Mouse (Mus musculus): ENCODE results near the gene Stpg2. TPM values are rescaled to one million over a fixed set of nuclear protein-coding genes. Genes with fewer than 3 reads are reported as not detected.

Gene Stpg2
- polyA plus RNA-seq, 1 experiment from 2014 or later: not detected

DNA sequence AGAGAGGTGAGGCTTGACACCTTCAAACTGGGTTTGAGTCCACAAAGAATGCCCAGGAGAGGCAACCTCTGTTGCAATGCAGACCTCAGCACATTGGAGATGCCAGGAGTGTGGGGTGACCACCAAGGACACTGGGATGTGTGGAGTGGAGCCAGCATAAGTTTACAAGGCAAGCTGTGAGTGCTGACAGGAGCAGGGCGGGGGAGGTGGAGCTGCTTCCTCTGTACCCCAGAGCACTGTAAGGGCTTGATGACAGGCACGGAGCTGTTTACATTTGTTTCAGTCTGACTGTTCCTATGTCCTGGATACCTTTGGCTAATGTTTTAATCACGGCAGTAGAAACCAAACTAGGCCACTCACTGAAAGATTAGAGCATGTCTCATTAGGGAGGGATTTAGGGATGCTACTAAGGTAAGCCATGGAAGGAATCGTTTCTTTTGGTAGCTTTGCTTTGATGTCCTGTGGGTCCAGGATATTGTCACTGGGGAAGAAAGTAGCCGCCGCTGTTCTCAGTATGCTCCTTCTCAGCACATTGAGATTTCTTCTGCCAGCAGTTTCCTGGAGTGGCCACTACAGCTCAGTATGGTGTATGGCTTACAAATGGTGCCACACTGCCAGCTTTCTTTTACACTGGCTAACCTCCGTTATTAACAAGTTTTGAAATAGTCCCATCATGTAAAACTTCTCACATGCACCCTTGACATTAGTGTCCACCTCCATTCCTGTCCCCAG is 102.8 kb downstream of the Stpg2 start:
- H3K27me3 ChIP-seq (ENCODE audit: control insufficient read depth, insufficient read depth, low read length): no peaks in the 10 kb centered on the region
- no peak overlapping the region for H3K4me3 ChIP-seq (ENCODE audit: low read depth, low read length)
- no peaks in the 10 kb centered on the region for H3K9me3 ChIP-seq (ENCODE audit: control insufficient read depth, low read length)
- no peak overlapping the region for H3K9ac ChIP-seq (ENCODE audit: low read length)
- H3K4me1 ChIP-seq (ENCODE audit: control insufficient read depth, insufficient read depth, low read length): no peaks in the 10 kb centered on the region
- no peaks in the 10 kb centered on the region for H3K36me3 ChIP-seq (ENCODE audit: control insufficient read depth, insufficient read depth, low read length)
- 42% methylated on average over 7 of the region's 7 CpGs for WGBS
- H3K4me2 ChIP-seq (ENCODE audit: low read depth, severe bottlenecking): no peak overlapping the region
- no peak overlapping the region for H3K27ac ChIP-seq (replicated peaks; ENCODE audit: low read depth, low read length)
- DNase-seq (ENCODE audit: low spot score): no peak
- ATAC-seq (ENCODE audit: insufficient number of reproducible peaks, low FRiP score, low TSS enrichment, low read depth): no peak

DNA sequence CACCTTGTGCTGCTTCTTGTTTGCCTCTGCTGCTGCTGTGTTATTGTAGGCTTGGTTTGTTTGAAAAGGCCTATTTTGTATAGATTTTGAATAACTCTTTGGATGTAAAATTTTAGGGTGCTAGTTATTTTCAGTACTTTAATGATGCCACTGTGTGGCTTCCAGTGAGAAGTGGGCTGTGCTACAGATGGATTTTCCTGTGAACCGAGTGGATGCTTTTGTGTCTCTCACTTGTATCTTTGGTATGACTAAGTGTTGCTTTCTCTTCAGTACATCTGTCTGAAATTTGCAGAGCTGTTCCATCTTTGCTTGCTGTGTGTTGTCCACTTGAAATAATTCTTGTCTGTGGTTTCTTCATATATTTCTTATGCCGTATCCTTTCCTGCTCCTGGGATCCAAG is 106.2 kb downstream of the Stpg2 start:
- DNase-seq (ENCODE audit: low spot score): no peak
- no peaks in the 10 kb centered on the region for H3K9me3 ChIP-seq (ENCODE audit: control insufficient read depth, low read length)
- WGBS: 89% methylated on average over 2 of the region's 2 CpGs
- H3K4me1 ChIP-seq (ENCODE audit: control insufficient read depth, insufficient read depth, low read length): no peaks in the 10 kb centered on the region
- no peaks in the 10 kb centered on the region for H3K27me3 ChIP-seq (ENCODE audit: control insufficient read depth, insufficient read depth, low read length)
- no peak overlapping the region for H3K4me3 ChIP-seq (ENCODE audit: low read depth, low read length)
- H3K27ac ChIP-seq (replicated peaks; ENCODE audit: low read depth, low read length): no peak overlapping the region
- H3K36me3 ChIP-seq (ENCODE audit: control insufficient read depth, insufficient read depth, low read length): no peaks in the 10 kb centered on the region
- no peak for ATAC-seq (ENCODE audit: insufficient number of reproducible peaks, low FRiP score, low TSS enrichment, low read depth)
- H3K9ac ChIP-seq (ENCODE audit: low read length): no peak overlapping the region
- H3K4me2 ChIP-seq (ENCODE audit: low read depth, severe bottlenecking): no peak overlapping the region

DNA sequence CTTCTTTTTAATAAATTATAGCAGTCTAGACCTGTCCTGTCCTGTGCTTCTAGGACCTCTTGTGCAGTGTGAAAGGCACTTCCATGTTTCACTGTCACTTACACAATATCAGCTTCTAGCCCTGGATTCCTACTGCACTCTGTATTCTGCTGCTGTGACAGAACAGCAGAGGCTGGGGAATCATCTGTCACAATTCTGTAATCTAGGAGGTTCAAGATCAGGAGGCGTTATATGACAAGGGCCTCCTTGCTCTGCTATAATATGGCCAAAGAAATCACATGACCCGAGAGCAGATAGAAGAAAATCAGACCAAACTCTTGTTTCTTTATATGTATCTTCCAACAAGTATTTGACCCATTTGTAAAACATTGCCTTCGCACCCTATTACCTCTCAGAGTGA is 175.0 kb downstream of the Stpg2 start:
- no peak for ATAC-seq (ENCODE audit: insufficient number of reproducible peaks, low FRiP score, low TSS enrichment, low read depth)
- Histone ChIP-seq H3K4me2 (ENCODE audit: low read depth, severe bottlenecking) (no peak overlapping the region), H3K9ac (ENCODE audit: low read length) (no peak overlapping the region), H3K4me3 (ENCODE audit: low read depth, low read length) (no peak overlapping the region), H3K36me3 (ENCODE audit: control insufficient read depth, insufficient read depth, low read length) (no peaks in the 10 kb centered on the region), H3K9me3 (ENCODE audit: control insufficient read depth, low read length) (no peaks in the 10 kb centered on the region), H3K27ac (replicated peaks; ENCODE audit: low read depth, low read length) (no peak overlapping the region), H3K27me3 (ENCODE audit: control insufficient read depth, insufficient read depth, low read length) (no peaks in the 10 kb centered on the region), H3K4me1 (ENCODE audit: control insufficient read depth, insufficient read depth, low read length) (no peaks in the 10 kb centered on the region)
- 86% methylated on average over 3 of the region's 3 CpGs for WGBS
- DNase-seq (ENCODE audit: low spot score): no peak

DNA sequence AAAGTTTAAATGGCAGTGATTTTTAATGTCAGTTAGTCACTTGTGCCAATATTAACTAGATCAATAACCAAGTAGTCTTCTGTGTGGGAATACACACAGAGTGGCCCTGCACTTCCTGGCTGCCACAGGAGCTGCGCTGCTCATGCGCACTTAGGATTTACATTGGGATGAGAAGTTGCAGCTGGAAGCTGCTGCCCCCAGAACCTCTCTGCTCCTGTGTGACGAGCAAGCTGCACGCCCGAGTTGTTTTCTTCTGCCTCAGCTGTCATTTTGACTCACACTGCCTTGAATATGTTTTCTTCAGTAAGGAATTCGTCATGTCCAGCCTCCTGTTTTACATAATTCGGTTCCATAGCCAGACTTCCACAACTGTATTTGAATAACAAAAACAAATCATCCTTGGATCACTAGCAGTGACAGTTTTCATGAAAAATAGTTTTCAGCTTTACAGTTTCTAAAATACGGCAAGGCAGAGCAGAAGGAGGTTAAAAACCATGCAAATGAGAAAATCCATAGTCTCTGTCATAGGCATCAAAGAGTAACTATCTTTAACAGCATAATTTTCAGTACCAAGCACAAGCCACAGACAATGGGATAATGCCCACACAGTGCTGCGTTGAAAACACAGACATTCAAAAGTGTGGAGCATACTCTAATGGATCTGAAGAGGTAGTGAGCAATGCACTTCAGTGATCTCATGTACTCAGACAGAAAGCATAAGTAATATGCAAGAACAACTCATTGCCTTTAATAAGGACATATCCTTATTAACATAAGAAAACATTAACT is 191.8 kb downstream of the Stpg2 start:
- no peaks in the 10 kb centered on the region for H3K27me3 ChIP-seq (ENCODE audit: control insufficient read depth, insufficient read depth, low read length)
- ATAC-seq (ENCODE audit: insufficient number of reproducible peaks, low FRiP score, low TSS enrichment, low read depth) (no peak), DNase-seq (ENCODE audit: low spot score) (no peak)
- H3K27ac ChIP-seq (replicated peaks; ENCODE audit: low read depth, low read length): no peak overlapping the region
- H3K9ac ChIP-seq (ENCODE audit: low read length): no peak overlapping the region
- WGBS: 82% methylated on average over 9 of the region's 9 CpGs
- no peaks in the 10 kb centered on the region for H3K9me3 ChIP-seq (ENCODE audit: control insufficient read depth, low read length)
- no peaks in the 10 kb centered on the region for H3K4me1 ChIP-seq (ENCODE audit: control insufficient read depth, insufficient read depth, low read length)
- H3K4me3 ChIP-seq (ENCODE audit: low read depth, low read length): no peak overlapping the region
- no peak overlapping the region for H3K4me2 ChIP-seq (ENCODE audit: low read depth, severe bottlenecking)
- H3K36me3 ChIP-seq (ENCODE audit: control insufficient read depth, insufficient read depth, low read length): no peaks in the 10 kb centered on the region

DNA sequence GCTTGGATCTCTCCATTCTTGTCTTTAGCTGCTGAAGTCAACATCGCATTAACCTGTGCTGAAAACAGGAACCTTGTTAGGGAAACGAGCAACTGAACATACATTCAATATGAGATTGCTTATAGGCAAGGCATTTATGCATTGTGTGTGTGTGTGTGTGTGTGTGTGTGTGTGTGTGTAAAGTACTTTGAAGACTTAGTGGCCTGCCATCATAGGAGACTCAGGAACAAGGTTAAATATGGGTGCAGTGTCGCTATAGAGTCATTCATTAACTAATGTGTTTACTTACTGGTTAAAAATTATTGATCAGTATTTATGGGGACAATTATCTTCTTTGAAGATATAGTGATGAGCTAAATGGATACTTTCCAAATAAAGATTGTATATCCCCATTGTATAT is 199.2 kb downstream of the Stpg2 start:
- WGBS: 90% methylated on average over 3 of the region's 3 CpGs
- Histone ChIP-seq H3K27ac (replicated peaks; ENCODE audit: low read depth, low read length) (no peak overlapping the region), H3K4me3 (ENCODE audit: low read depth, low read length) (no peak overlapping the region), H3K36me3 (ENCODE audit: control insufficient read depth, insufficient read depth, low read length) (no peaks in the 10 kb centered on the region), H3K4me1 (ENCODE audit: control insufficient read depth, insufficient read depth, low read length) (no peaks in the 10 kb centered on the region), H3K27me3 (ENCODE audit: control insufficient read depth, insufficient read depth, low read length) (no peaks in the 10 kb centered on the region), H3K9ac (ENCODE audit: low read length) (no peak overlapping the region), H3K4me2 (ENCODE audit: low read depth, severe bottlenecking) (no peak overlapping the region), H3K9me3 (ENCODE audit: control insufficient read depth, low read length) (no peaks in the 10 kb centered on the region)
- DNase-seq (ENCODE audit: low spot score) (no peak), ATAC-seq (ENCODE audit: insufficient number of reproducible peaks, low FRiP score, low TSS enrichment, low read depth) (no peak)

DNA sequence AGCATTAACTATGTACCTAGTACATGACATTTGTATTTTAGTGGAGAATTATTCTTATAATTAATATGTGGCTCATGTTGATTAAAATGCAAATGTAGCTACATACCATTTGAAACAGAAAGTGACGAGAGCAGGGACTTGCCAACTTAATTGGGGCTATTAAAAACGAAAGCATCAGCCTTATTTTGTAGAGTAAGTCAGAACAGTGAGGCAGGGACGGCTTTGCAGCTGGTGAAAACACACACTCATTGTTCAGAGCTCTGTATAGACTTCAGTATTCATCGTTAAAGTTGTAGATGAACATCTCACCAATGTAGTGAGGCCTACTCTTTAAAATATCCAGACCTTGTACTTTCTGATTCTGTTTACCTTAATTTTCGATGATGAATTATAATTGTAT is 213.6 kb downstream of the Stpg2 start:
- Histone ChIP-seq H3K9me3 (ENCODE audit: control insufficient read depth, low read length) (no peaks in the 10 kb centered on the region), H3K4me1 (ENCODE audit: control insufficient read depth, insufficient read depth, low read length) (no peaks in the 10 kb centered on the region), H3K27ac (replicated peaks; ENCODE audit: low read depth, low read length) (no peak overlapping the region), H3K4me2 (ENCODE audit: low read depth, severe bottlenecking) (no peak overlapping the region), H3K27me3 (ENCODE audit: control insufficient read depth, insufficient read depth, low read length) (no peaks in the 10 kb centered on the region), H3K4me3 (ENCODE audit: low read depth, low read length) (no peak overlapping the region), H3K9ac (ENCODE audit: low read length) (no peak overlapping the region), H3K36me3 (ENCODE audit: control insufficient read depth, insufficient read depth, low read length) (no peaks in the 10 kb centered on the region)
- DNase-seq (ENCODE audit: low spot score): no peak
- WGBS: 76% methylated on average over 5 of the region's 5 CpGs
- no peak for ATAC-seq (ENCODE audit: insufficient number of reproducible peaks, low FRiP score, low TSS enrichment, low read depth)

DNA sequence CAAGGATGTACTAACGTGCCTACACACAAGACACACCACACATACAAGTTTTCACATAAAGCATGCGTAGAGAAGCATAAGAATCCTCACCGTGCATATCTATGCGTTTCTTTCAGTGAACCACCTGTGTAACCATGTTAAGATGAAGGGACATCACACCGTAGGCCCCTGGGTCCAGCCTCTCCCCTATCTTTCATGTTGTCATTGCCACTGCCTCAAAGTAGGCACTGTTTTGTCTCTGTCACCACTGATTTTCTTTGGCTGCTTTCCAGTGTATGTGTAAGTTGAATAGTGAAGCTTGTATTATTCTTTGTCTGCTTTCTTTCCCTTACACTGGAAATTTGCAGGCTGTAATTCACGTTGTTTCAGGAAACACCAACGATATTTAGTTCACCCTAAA is 236.7 kb downstream of the Stpg2 start:
- Histone ChIP-seq H3K9me3 (ENCODE audit: control insufficient read depth, low read length) (no peaks in the 10 kb centered on the region), H3K36me3 (ENCODE audit: control insufficient read depth, insufficient read depth, low read length) (no peaks in the 10 kb centered on the region), H3K27me3 (ENCODE audit: control insufficient read depth, insufficient read depth, low read length) (no peaks in the 10 kb centered on the region), H3K4me2 (ENCODE audit: low read depth, severe bottlenecking) (no peak overlapping the region), H3K4me3 (ENCODE audit: low read depth, low read length) (no peak overlapping the region), H3K9ac (ENCODE audit: low read length) (no peak overlapping the region), H3K4me1 (ENCODE audit: control insufficient read depth, insufficient read depth, low read length) (no peaks in the 10 kb centered on the region), H3K27ac (replicated peaks; ENCODE audit: low read depth, low read length) (no peak overlapping the region)
- no peak for ATAC-seq (ENCODE audit: insufficient number of reproducible peaks, low FRiP score, low TSS enrichment, low read depth)
- no peak for DNase-seq (ENCODE audit: low spot score)
- WGBS: 86% methylated on average over 7 of the region's 7 CpGs

DNA sequence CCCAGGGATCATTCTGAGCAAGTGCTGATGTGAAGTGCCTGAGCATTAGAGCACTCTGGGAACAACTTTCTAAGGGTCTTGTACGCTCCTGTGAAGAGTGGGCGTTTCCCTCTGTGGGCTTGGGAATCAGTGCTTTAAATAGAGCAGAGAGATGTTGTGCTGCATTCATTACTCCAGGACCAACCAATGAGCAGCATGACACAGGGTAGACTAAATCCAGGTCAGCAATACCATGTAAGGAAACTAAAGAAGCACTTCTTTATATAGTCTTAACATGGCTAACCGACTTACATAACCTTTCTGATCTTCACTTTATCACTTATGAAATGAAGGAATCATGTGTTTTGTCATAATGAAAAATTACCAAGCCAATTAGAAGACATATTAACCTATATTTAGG is 290.4 kb downstream of the Stpg2 start:
- no peaks in the 10 kb centered on the region for H3K4me1 ChIP-seq (ENCODE audit: control insufficient read depth, insufficient read depth, low read length)
- H3K27me3 ChIP-seq (ENCODE audit: control insufficient read depth, insufficient read depth, low read length): no peaks in the 10 kb centered on the region
- no peak overlapping the region for H3K4me2 ChIP-seq (ENCODE audit: low read depth, severe bottlenecking)
- 83% methylated on average over 3 of the region's 3 CpGs for WGBS
- H3K27ac ChIP-seq (replicated peaks; ENCODE audit: low read depth, low read length): no peak overlapping the region
- H3K4me3 ChIP-seq (ENCODE audit: low read depth, low read length): no peak overlapping the region
- no peaks in the 10 kb centered on the region for H3K36me3 ChIP-seq (ENCODE audit: control insufficient read depth, insufficient read depth, low read length)
- H3K9me3 ChIP-seq (ENCODE audit: control insufficient read depth, low read length): no peaks in the 10 kb centered on the region
- no peak for DNase-seq (ENCODE audit: low spot score)
- ATAC-seq (ENCODE audit: insufficient number of reproducible peaks, low FRiP score, low TSS enrichment, low read depth): no peak
- no peak overlapping the region for H3K9ac ChIP-seq (ENCODE audit: low read length)
